Mouse (Mus musculus) liver, postnatal 0 days (tissue): ENCODE results near the gene Grin2d.

Experiments used
- CTCF ChIP-seq: sonication (generic); IDR thresholded peaks from 2 replicates; pipeline ENCODE4 v1.5.1; 2016; ENCODE audit warnings: antibody characterized with exemption, low read depth
- EP300 ChIP-seq: IDR thresholded peaks from 2 replicates; pipeline ENCODE4 v1.6.1; 2016; ENCODE audit warnings: antibody characterized with exemption, low read depth, mild to moderate bottlenecking

DNA sequence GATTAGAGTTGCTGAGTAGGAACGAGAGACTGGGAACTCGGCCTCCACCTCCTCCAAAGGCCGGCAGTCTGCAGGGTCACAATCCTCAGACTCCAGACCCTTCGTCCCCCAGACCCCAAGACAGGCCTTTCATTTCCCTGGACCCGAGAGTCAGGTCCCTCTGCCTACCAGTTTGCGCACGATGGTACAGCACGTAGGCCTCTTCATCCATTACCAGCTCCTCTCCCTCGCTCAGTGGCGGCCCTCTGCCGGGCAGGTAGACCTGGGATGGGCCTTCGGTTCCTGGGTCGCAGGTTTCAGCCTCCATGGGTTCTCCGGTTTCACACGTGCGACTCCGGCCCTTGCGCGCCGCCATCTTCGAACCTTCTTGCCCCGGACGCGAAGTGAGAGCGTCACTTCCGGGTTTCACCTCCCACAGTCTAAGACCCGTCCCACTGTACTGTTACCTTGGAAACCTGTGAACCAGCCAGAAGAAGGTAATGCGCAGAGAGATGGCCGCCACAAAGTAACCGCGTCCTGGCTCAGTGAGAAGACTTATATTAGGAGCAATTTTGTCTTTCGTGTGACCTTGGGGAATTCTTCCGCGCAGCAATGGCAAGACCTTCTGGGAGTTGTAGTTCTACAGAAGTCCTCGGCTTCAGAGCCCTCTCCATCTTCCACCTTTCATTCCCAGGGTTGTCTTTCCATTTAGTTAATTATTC is 47.6 kb downstream of the Grin2d start, which contains the start of gene Grwd1:
- no peak for TF ChIP-seq CTCF
- no peak for TF ChIP-seq EP300
